Mouse (Mus musculus) kidney, adult 2 months (tissue): ENCODE results near the gene Prm2.

Source experiments
- CTCF ChIP-seq: fragments of 200-500 bp; conservative IDR thresholded peaks from 2 replicates; pipeline ENCODE4 v1.5.1; 2011; ENCODE audit warnings: low read depth, mild to moderate bottlenecking, control low read depth, low read length, moderate library complexity, mixed read lengths; ENCODE audit not compliant: insufficient read depth, insufficient read length
- POLR2A ChIP-seq: fragments of 200-500 bp; IDR thresholded peaks from one replicate; pipeline ENCODE4 v1.6.1; 2011; ENCODE audit warnings: low read depth, low read length, control low read depth

- TF ChIP-seq POLR2A = no peak
- no peak for TF ChIP-seq CTCF
These were observed 46.7 kb downstream of the Prm2 start for GRCm38 (mm10) chr16:10749226-10749625.
